Mouse (Mus musculus): ENCODE measurements around the gene Dolk.

DNA sequence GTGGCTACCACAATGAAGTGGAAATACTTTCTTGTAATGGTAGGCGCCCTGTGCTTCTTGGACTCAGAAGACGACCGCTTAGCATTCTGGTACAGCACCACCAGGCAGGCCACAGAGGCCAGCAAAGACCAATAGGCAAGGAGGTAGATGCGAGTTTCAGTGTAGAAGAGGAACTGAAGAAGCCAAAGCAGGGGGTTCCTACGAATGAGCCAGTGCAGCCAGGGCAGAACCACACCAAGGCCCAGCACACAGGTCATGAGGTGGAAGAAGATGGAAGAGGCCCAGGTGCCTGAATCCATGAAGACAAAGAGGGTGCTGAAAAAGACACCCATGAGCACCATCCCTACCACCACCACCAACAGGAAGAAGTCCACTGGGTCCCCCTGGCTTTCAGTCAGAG lies 1.1 kb downstream of the Dolk start:
- no peak for TF ChIP-seq POLR2A (IDR thresholded peaks at IDR 0.05; ENCODE audit: low read depth, low read length)
- no peak for TF ChIP-seq CTCF (IDR thresholded peaks at IDR 0.05; ENCODE audit: borderline replicate concordance, insufficient read depth, low read length)
